Mouse (Mus musculus): ENCODE results near the gene Cflar. TPM values are rescaled to one million over a fixed set of nuclear protein-coding genes. Genes with fewer than 3 reads are reported as not detected.

Cflar gene
- polyA plus RNA-seq, 1 experiment from 2014 or later: 26.2 TPM

DNA sequence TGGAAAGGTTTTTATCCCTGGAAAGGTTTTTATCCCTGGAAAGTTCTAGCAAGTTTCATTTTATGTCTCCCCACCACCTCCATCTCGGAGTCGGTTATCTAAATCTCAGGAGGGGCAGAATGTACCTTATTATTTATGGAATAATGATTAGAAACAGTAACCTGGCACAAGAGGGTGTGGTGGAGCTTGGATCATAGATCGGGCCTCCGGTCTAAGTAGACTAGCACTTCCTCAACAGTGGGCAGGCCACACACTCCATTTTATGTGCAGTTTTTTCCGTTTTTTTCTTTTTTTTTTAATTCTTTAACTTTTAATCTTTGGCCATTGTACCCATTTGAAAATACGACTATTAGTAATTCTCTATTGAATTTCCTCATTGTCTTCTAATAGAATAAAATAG is 92.2 kb downstream of the Cflar start:
- no peak for DNase-seq (ENCODE audit: low spot score)
- H3K4me1 ChIP-seq: peaks cover 11% of the 10 kb centered on the region; the same call in 1 of the 2 replicates
- no peak overlapping the region for H3K4me3 ChIP-seq
- peaks cover 6% of the 10 kb centered on the region for H3K36me3 ChIP-seq
- no peaks in the 10 kb centered on the region for H3K27me3 ChIP-seq (ENCODE audit: low read depth, poor library complexity, severe bottlenecking)
- no peak overlapping the region for H3K27ac ChIP-seq
- 93% methylated on average over 6 of the region's 6 CpGs for WGBS
- no peaks in the 10 kb centered on the region for H3K9me3 ChIP-seq (replicated peaks)

DNA sequence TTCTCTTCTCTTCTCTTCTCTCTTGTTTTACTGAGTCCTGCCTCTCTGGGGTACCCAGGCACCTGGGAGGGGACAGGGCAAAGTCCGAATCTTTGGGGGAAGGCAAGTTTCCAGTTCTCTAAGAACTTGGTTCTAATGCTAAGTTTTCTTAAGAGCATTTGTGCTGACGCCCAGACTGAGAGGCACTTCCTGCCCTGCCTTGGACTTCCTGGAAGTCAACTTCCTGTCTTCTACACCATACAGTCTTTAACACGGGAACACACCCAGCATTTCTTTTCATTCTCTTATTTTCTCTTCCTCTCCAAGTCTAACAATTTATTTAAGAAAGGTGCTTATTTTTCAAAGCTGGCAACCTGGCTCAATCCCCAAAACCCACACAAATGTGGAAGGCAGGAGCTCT is 95.3 kb downstream of the Cflar start:
- 90% methylated on average over 3 of the region's 3 CpGs for WGBS
- no peaks in the 10 kb centered on the region for H3K27me3 ChIP-seq (ENCODE audit: low read depth, poor library complexity, severe bottlenecking)
- no peaks in the 10 kb centered on the region for H3K36me3 ChIP-seq
- DNase-seq (ENCODE audit: low spot score): no peak
- H3K27ac ChIP-seq: no peak overlapping the region
- H3K9me3 ChIP-seq (replicated peaks): no peaks in the 10 kb centered on the region; the same call in 1 of the 2 replicates
- H3K4me1 ChIP-seq: peaks cover 11% of the 10 kb centered on the region; the same call in 1 of the 2 replicates
- H3K4me3 ChIP-seq: no peak overlapping the region

Other genes starting within 250 kb of the Cflar start
- 50.1 and 55.6 TPM in 2 replicates for gene Orc2, start 206.4 kb upstream of the Cflar start, polyA plus RNA-seq (2016; fragmentation: Nextera tagmentation; extraction: Ambion mirVana)
- 4.8 and 6.0 TPM in 2 replicates for gene Fam126b, start 125.2 kb upstream of the Cflar start, polyA plus RNA-seq (2016; fragmentation: Nextera tagmentation; extraction: Ambion mirVana)
- gene Ndufb3, start 125.1 kb upstream of the Cflar start, polyA plus RNA-seq (2016; fragmentation: Nextera tagmentation; extraction: Ambion mirVana): 140 and 144 TPM in 2 replicates
- not detected in 2 replicates for gene Als2cr12, start 15.5 kb upstream of the Cflar start, polyA plus RNA-seq (2016; fragmentation: Nextera tagmentation; extraction: Ambion mirVana)
- gene Casp8, start 83.9 kb downstream of the Cflar start, polyA plus RNA-seq (2016; fragmentation: Nextera tagmentation; extraction: Ambion mirVana): 12.7 and 18.3 TPM in 2 replicates

All from limb, embryonic 10.5 days (tissue).